Mouse (Mus musculus): Measurements from ENCODE around the gene Mfsd6.

- TF ChIP-seq CTCF (IDR thresholded peaks at IDR 0.05; ENCODE audit: low read depth, low read length) (no peak), EP300 (IDR thresholded peaks at IDR 0.05; ENCODE audit: insufficient read depth, low read depth, low read length) (no peak), POLR2A (IDR thresholded peaks at IDR 0.05; ENCODE audit: insufficient read depth, low read length) (no peak)
Measured at GRCm38 (mm10) chr1:52728857-52729489, 1.7 kb upstream of the Mfsd6 start.

Measured in ES-Bruce4 (cell line).